Mouse (Mus musculus): ENCODE results near the gene Arhgef11.
"Not testable (repeated sequence)": the region's sequence is repeated elsewhere in the genome, so short reads cannot be mapped to it uniquely, and the experiment has no call there.

Arhgef11 gene

DNA sequence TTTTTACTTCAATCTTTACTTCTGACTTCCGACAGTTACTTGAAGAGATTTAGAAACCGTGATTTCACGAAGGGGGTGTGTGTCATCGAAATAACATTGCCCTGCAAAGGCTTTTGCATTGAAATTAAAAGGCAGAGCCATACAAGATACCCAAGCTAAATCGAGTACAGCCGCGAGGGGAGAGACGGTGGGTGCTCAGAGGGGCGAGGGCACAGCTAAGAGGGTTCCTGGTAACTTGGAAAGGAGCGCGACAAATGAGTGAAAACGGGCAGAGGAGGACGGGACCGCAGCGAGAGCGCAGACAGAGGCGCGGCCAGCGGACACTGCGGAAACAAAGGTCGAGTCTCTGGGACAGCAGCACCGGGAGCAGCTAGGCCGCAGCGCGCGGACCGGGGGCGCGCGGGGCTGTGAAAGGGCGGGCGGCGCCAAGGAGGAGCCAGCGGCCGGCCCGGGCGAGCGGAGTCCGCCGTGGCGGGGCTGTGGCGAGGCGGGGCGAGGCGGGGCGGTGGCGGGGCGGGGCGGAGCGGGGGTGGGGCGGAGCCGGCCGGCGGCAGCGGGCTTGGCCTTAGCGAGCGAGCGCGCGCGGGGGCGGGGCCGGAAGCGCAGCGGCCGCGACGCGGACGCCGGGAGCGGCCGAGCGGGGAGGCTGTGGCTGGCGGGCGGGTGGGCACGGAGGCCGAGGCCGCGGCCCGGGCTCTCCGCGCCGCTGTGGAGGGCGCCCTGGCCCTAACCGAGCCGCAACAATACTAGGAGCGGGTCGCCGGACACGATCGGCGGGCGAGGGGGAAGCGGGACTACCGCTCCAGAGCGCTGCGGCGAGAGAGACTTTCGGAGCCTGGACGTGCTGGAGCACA, at the start of gene Arhgef11:
Gene Arhgef11 (plus strand): TSS at position 603 of the 854 bp plus-strand sequence.
- in situ Hi-C loops (cut with MseI, MboI): no loop called here

DNA sequence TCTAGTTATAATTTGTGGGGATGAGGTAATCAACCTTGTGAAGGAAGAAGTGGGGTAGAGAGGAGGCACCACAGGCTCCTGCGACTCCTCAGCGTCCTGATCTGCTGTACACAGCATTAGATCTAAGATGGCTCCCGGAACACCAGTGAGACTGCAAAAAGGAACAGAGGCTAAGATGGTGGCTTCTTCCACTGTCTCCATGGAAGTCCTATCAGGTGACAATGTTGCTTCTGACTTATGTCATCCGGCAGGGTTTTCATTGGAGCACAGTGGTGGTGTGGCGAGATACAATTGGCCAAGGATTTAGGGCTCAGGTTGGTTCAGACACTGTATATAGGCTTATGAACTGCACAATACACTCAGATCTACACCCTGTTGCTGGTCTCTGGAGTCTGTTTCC, 48.7 kb upstream of the Arhgef11 start:
- in situ Hi-C loops (cut with MseI, MboI): no loop called here

DNA sequence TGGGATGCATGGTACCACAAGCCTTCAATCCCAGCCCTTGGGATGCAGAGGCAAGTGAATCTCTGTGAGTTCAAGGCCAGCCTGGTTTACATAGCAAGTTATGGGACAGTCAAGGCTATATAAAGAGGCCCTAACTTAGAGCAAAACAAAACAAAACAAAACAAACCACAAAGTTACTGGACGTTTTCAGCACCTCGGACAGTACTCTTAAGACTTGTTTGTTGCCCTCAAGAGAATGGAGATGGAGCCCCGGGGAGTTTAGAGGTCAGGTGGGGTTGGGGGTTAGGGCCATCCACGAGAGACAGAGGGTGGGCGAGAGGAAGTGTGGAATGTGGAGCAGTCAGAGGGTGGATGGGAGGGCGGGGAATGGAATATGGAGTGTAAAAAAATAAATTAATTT, 41.6 kb upstream of the Arhgef11 start:
- in situ Hi-C loops (cut with MseI, MboI): no loop called here

DNA sequence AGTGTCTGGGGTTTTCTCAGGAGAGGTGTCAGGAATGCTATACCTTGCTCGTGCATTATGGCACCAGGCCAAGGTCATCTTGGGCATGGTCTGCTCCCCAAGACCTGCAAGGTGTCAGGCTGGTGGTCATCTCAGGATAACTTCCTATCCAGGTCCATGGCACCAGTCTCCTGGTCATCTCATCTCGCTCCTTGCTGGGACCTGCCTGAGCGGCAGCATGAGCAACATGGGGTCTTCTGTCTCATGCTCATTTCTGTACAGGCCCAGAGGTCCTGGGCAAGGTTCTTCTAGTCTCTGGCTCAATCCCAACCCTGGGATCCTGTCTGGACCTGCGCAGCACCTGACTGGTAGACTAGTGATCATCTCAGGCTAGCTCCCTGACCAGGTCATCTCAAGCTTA, 35.1 kb upstream of the Arhgef11 start:
- in situ Hi-C loops (cut with MseI, MboI): no loop called here

DNA sequence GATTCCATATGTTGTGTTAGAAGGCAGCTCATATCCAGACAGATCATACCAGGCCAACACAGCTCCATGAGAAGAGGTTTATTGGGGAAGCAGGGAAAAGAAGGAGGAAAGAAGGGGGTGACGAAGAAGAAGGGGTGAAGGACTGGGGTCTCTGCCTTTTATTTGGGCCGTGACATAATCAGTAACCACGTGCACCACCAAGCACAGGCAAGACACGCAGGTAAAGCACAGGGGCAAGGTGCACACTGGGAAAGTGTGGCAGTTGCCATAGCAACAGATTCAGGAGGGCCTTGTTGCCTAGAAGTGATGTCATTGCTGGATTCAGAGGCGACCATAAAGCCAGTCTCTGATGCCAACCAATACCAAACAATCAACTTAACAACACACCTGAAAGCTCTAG, 23.6 kb upstream of the Arhgef11 start:
- in situ Hi-C loops (cut with MseI, MboI): no loop called here

DNA sequence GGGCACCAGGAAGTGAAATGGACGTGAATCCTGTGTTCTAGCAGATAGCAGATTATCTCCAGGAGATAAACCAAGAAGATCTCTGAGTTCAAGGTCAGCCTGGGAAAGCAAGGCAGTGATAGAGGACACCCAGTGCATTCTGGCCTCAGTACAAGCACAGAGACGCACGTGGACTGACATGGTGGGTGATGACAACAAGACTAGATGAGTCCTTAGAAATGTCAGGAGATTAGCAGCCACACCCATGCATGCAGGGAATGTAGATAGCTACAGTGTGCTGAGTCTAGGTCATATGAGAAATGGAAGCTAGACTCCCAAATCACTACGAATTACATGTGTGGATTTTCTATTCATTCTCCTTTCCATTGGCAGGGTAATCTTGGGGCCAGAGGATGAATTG, 22.0 kb upstream of the Arhgef11 start:
- in situ Hi-C loops (cut with MseI, MboI): not testable (repeated sequence)

DNA sequence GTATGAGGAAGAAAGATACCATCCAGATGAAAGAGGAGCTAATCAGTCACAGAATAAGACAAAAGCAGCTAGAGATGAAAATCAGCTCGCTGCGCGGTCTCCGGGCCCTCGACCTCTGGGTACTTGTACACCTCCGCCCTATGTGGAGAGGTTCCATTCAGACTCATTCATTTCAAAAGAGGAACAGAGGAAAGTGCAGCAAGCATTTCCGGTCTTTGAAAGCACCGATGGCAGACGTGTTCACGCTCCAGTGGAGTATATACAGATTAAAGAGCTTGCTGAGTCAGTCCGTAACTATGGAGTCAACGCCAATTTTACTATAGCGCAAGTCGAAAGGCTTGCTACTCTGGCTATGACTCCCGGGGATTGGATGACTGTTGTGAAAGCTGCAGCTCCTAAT, 16.3 kb upstream of the Arhgef11 start:
- in situ Hi-C loops (cut with MseI, MboI): not testable (repeated sequence)

DNA sequence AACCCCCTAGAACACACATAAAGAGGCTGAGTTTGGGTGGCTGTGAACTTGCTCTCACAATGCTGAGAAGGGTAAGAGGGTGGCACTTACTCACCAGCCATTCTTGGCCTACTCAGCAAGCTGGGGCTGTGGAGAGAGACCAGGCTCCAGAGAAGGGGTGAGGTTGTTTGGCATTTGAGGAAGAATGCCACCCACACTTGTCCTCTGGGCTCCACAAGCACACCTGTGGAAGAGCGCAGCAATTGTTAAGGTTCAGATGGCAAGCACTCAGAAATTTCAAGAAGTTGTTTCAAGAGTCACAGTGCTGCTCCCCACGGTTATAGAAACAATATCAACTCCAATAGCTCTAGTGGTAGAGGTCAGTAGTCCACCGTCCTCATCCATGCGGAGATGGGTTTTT, 1.0 kb upstream of the Arhgef11 start:
- in situ Hi-C loops (cut with MseI, MboI): no loop called here

DNA sequence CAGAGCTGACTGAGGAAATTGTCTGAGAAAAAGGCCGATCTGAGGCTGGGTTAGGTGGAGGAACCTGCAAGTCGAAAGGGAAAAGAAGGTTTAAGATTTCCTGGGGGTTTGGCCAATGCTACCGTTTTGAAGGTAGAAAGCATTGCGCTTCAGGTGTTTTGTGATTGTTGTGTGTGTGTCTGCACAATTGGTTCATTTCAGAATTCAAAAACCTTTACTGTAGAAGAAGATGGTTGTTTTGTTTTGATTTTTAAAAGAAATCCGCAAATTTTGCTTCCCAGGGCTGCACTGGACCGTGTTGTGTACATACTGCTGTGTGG, 412 bp downstream of the Arhgef11 start:
- in situ Hi-C loops (cut with MseI, MboI): no loop called here

DNA sequence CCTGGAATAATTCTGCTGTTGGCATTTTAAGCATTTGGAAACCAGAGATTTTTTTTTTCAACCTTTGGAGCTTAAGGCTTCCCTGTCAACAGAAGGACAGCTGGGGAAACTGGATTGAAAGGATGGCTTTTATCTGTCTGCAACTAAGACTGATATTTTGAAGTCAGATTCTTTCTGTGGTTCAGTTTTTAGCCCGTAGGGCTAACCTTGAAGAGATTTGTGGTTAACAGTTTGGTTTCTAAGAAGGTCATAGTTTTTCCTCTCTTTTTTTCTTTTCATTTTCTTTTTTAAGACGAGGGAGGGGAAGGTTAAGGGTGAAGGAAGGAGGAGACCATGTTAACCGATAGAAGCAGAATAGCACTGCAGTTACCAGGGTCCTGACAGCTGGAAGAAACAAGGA, 881 bp downstream of the Arhgef11 start:
- in situ Hi-C loops (cut with MseI, MboI): no loop called here

DNA sequence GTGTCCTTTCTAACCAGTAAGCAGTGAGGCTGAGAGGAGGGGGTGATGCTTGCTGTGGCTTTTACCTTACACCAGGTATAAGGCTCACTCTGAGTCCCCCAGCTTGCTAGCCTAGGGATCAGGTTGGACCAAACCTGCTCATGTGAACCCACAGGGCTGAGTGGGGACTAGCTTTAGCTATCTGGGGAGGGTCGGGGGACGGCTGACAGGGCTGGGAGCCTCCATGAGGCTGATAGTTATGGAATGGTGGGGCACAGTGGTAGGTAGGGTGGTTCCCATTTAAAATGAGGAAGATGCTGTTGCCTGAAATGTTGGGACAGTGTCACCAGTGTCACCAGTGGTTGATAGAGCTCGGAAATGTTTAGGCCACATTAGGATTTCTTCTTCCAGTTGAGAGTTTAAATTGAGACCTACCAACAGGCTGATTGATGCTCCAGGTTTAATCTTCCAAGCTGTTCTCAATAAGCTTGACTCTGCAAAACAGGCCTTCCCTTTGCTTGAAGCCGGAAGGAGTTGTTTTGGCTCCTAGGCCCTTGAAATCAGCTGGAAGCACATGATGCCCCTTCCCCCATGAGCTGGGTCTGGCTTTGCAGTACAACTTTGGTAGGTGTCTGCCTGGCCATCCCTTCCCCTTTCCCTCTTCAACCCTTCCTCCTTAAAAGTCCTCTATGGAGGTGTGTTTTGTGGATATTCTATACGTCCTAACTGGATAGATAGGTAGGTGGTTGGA, 1.8 kb downstream of the Arhgef11 start:
- in situ Hi-C loops (cut with MseI, MboI): no loop called here

DNA sequence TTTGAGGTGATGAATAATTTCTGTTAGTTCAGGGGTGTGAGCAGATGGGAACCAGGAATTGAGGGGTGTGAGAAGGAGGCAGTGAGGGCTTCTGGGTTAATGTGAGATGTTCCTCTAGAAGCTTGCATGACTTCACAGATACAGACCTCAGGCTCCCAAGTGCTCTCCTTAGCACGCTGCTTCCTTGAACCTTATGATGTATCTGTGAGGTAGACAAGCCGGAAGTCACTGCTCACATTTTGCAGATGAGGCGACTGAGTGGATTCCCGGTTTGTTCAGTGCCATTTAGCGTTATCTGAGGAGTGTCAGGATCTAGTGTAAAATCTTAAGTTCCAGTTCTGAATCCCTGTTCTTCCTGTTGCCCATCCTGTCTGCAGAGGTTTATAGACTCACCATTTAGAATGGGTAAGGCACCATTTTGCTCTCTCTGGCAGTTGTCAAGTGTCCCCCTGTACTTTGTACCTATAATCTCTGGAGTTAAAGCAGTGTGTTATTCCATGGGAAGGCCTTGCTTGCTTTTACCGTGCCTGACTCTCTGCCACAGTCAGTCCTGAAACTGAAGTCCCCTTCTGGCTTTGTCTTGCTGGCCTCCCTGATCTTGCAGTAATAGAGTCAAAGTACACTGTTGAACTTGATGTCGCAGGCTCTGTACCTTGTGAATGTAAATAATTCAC, 3.0 kb downstream of the Arhgef11 start:
- in situ Hi-C loops (cut with MseI, MboI): no loop called here

DNA sequence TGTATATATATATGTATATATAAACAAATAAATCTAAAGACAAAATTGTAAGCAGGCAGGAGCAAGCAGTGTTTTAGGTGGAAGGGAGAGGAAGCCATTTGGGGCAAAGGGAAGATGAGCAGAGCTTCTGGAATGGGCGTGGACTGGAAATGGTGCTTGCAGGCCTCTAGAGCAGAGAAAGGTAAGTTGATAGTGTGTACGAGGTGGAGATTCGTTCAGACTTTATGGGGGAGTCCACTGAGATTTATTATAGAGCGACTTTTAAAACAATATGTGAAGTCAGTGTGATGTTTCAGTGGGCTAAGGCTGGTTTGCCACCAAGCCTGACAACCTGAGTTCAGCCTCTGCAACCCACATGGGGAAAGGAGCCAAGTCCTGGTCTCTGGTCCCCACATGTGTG, 7.5 kb downstream of the Arhgef11 start:
- in situ Hi-C loops (cut with MseI, MboI): no loop called here

DNA sequence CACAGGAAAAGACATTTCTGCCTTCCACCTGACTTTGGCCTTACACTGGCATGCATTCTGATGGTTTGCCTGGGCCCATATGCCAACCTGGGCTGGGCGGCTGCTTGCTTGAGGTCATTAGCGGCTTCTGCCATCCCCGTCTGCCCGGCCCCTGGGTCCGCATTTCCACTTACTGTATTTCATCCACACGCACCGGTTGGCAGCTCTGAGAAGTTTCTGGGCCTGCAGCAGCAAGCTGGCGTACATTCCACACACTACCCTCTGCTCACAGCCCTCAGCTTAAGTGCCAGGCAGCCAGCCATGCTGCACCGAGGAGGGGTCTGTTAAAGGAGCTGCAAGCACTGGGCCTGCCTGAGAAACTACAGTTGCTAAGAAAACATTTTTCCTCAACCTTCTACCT, 13.5 kb downstream of the Arhgef11 start:
- in situ Hi-C loops (cut with MseI, MboI): no loop called here

DNA sequence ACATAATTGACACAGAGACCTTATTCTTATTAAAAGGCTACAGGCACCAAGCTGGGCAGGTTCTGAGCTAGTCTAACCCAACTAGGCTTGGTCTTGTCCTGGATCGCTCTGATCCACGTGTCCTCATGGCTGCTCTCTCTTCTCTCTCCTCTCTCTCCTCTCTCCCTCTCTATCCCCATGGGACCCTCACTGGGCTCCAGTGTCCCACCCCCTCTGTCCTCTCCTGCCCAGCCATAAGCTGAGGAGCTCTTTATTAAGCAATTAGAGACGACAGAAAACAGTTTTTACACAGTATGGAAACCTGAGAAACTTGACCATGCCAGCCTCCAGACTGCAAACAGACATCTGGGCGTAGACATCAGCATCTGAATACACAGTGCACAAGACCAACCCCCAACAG, 14.0 kb downstream of the Arhgef11 start:
- in situ Hi-C loops (cut with MseI, MboI): no loop called here

DNA sequence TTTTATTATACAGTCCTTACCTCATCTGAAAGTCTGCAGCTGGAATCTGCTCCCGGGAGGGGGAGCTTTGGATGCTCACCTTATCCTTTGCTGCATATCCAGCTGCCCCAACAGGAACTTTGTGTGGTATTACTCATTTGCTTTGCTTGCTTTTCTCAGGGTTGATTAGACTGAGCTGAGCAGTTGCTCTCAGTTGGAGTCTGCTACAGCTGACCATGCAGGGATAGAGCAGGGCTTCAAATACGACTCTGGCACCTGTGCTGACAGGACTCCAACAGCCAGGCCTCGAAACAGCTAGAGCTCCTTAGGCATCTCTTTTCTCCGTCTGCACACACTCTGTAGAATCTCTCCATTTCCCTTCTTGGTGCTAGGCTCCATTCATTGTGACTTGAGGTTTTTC, 18.2 kb downstream of the Arhgef11 start:
- in situ Hi-C loops (cut with MseI, MboI): no loop called here

DNA sequence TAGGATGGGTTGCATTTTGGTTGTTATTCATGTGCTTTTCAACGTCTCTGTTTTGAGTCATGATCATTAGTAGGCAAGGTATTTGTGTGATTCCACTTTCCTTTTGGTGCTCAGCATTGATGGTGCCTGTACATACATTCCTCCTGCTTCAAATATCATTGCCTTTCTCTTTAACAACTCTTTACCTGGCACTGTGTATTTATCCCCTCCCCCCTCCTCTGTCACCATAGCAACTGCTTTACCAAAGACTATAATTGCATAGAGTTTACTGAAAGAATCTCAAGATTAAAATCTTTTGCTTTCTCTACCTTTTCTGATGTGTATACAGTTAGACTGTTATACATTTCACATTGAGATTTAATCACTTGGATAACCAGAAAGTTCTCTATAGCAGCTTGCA, 26.1 kb downstream of the Arhgef11 start:
- in situ Hi-C loops (cut with MseI, MboI): no loop called here

DNA sequence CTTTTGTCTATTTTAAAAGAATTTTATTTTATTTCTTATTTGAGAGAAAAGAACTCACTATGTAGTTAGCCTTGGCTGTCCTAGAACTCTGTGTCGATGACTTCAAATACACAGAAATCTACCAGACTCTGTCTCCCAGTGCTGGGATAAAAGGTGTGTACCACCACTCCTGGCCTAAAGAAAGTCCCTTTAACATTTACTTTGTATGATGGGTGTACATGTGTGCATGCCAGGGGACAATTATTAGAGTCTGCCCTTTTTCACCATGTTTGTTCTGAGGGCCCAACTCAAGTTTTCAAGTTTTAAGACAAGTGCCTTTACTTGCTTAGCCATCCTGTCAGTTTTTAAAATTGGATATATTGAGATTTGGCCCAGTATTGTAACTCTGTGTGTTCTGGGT, 28.8 kb downstream of the Arhgef11 start:
- in situ Hi-C loops (cut with MseI, MboI): no loop called here

DNA sequence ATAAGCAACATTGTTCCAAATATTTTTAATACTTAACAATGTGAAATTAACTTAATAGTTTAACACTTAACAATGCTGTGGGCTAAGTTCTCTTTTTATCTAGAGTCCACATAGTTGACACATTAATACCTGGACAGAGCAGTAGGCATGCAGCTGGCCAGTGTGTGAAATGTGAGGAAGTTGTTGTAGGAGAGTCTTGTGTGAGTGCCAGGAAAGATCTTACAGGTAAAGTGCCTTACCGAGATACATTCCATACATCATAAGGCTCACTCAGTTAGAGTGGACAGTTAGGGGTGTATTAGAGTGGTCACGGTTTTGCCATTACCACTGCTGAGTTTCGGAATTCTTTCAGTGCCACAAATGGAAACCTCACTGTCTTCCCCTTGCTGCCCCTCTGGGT, 31.7 kb downstream of the Arhgef11 start:
- in situ Hi-C loops (cut with MseI, MboI): no loop called here

DNA sequence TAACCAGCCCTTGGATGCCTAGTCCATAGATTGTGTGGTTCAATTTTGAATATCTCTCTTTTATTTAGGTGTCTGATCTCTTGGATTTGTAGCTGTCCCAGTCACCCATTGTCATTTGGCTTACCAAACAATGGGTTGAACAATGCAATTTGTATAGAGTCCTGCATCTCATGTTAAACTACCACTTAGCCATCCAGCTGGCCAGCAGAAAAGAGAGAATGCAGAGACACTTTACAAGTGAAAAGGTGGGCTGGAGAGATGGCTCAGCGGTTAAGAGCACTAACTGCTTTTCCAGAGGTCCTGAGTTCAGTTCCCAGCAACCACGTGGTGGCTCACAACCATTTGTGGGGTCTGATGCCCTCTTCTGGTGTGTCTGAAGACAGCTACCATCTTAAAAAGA, 41.0 kb downstream of the Arhgef11 start:
- in situ Hi-C loops (cut with MseI, MboI): no loop called here

DNA sequence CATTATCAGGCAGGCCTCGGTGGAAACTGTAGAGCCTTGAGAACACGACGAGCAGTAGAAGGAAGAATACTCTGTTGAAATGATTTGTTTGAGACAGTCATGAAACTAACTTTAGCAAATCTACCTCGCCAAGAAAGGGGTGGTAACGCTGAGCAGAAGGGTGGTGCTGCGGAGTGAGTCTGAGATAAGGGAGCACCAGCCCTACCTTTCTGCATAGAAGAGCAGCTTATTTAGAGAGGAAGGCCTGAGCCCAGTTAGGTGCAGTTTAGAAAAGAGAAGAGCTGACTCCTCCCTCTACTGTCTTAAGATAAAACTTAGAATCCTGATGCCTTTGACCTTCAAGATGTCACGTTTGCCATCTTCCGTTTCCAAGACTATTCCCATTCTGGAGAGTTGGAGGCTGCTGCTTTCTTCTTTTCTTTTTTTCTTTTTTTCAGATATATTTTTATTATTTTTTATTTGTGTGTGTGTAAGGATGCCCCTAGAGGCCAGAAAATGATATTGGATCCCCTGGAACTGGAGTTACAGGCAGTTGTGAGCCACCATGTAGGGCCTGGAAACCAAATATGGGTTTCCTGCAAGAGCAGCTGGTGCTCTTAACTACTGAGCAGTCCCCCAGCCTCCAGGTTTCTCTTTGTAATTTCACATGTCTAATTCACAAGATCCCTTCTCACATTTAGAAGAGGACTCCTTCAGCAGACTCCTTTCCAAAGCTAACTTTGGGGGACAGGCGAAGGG, 42.5 kb downstream of the Arhgef11 start:
- in situ Hi-C loops (cut with MseI, MboI): no loop called here

DNA sequence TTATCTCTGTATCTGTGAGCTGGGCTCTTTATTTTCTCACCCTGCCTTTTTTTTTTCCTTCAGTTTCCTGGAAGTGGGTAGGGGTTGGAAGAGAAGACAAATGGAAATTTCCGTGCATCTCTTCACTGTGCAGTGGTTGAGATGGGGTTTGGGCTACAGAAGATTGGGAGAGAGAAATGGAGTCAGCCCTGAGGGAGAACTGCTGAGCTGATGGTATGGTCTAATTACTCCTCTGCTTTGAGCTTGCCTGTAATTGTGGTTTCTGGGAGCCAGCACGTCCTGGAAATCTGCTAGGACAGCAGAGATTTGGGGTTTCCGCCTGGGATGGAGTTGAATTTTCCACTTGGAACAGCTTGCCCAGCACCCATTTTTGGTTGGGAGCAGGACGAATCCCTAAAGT, 43.1 kb downstream of the Arhgef11 start:
- in situ Hi-C loops (cut with MseI, MboI): no loop called here

All from mouse trophoblast stem cell (cell line).